Mouse (Mus musculus) bone marrow, adult 2 months (tissue): ENCODE measurements around the gene 4430402I18Rik.

Experiments
- CTCF ChIP-seq: fragments of 200-500 bp; IDR thresholded peaks from 2 replicates; pipeline ENCODE4 v1.5.1; 2011; ENCODE audit warnings: low read length, control low read depth; ENCODE audit not compliant: control insufficient read depth, insufficient read depth
- POLR2A ChIP-seq: fragments of 200-500 bp; IDR thresholded peaks from 2 replicates; pipeline ENCODE4 v1.6.1; 2011; ENCODE audit warnings: low read depth, mild to moderate bottlenecking, control low read depth, low read length, borderline replicate concordance; ENCODE audit not compliant: control insufficient read depth

- TF ChIP-seq CTCF (no peak), POLR2A (no peak)
Measured at GRCm38 (mm10) chr19:29014466-29015055, 47.0 kb upstream of the 4430402I18Rik start.
